Mouse (Mus musculus): Measurements from ENCODE around the gene Syne1. TPM values are rescaled to one million over a fixed set of nuclear protein-coding genes. Genes with fewer than 3 reads are reported as not detected.

Gene Syne1
- polyA plus RNA-seq, 1 experiment: 67.1 TPM

- H3K4me1 ChIP-seq (ENCODE audit: control insufficient read depth, insufficient read depth, low read length): no peaks in the 10 kb centered on the region
- H3K27ac ChIP-seq (ENCODE audit: control insufficient read depth, insufficient read depth, low read depth, low read length, poor library complexity): no peak overlapping the region
- H3K4me3 ChIP-seq (replicated peaks; ENCODE audit: control insufficient read depth, low read depth, low read length): no peak overlapping the region
- TF ChIP-seq POLR2A (IDR thresholded peaks at IDR 0.05; ENCODE audit: borderline replicate concordance, control insufficient read depth, low read depth, low read length) (no peak), CTCF (IDR thresholded peaks at IDR 0.05; ENCODE audit: control insufficient read depth, insufficient read depth, low read length) (no peak)
These were observed 214.9 kb downstream of the Syne1 start for GRCm38 (mm10) chr10:5336394-5336793.

- H3K27ac ChIP-seq (ENCODE audit: control insufficient read depth, insufficient read depth, low read depth, low read length, poor library complexity): no peak overlapping the region
- H3K4me1 ChIP-seq (ENCODE audit: control insufficient read depth, insufficient read depth, low read length): no peaks in the 10 kb centered on the region
- no peak for TF ChIP-seq POLR2A (IDR thresholded peaks at IDR 0.05; ENCODE audit: borderline replicate concordance, control insufficient read depth, low read depth, low read length)
- no peak for TF ChIP-seq CTCF (IDR thresholded peaks at IDR 0.05; ENCODE audit: control insufficient read depth, insufficient read depth, low read length)
- WGBS: 86% methylated on average over 5 of the region's 5 CpGs
- H3K4me3 ChIP-seq (replicated peaks; ENCODE audit: control insufficient read depth, low read depth, low read length): no peak overlapping the region
These were observed 218.5 kb downstream of the Syne1 start for GRCm38 (mm10) chr10:5332801-5333200.

DNA sequence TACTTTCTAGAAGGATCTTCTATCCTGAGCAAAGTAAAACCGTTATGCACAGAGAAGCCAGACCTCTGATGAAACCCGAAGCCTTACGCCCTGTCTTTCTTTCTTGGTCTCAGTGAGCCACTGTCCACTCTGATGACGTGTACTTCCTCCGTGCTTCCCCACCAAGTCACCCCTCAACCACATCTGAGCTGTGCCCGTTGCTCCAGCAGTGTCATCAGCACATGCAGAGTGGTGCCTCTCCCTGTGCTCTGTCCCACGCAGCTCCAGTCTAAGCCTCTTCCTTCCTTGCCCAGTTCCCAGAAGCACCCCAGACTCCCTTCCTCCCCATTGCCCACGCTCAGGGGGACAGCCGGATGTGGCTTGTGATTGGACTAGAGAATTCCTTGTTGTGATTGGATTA lies 224.6 kb downstream of the Syne1 start:
- WGBS: 66% methylated on average over 9 of the region's 9 CpGs

GRCm38 (mm10) chr10:5323741-5324395 lies 227.4 kb downstream of the Syne1 start:
- no peak overlapping the region for H3K27ac ChIP-seq (ENCODE audit: control insufficient read depth, insufficient read depth, low read depth, low read length, poor library complexity)
- no peak for TF ChIP-seq CTCF (IDR thresholded peaks at IDR 0.05; ENCODE audit: control insufficient read depth, insufficient read depth, low read length)
- no peak for TF ChIP-seq POLR2A (IDR thresholded peaks at IDR 0.05; ENCODE audit: borderline replicate concordance, control insufficient read depth, low read depth, low read length)
- H3K4me3 ChIP-seq (replicated peaks; ENCODE audit: control insufficient read depth, low read depth, low read length): no peak overlapping the region
- 82% methylated on average over 11 of the region's 11 CpGs for WGBS
- H3K4me1 ChIP-seq (ENCODE audit: control insufficient read depth, insufficient read depth, low read length): no peaks in the 10 kb centered on the region

More for the DNA sequence above, 224.6 kb downstream of the Syne1 start:
- Histone ChIP-seq H3K4me1 (ENCODE audit: control insufficient read depth, insufficient read depth, low read length) (no peaks in the 10 kb centered on the region), H3K27ac (ENCODE audit: control insufficient read depth, insufficient read depth, low read depth, low read length, poor library complexity) (no peak overlapping the region), H3K4me3 (replicated peaks; ENCODE audit: control insufficient read depth, low read depth, low read length) (no peak overlapping the region)
- TF ChIP-seq CTCF (IDR thresholded peaks at IDR 0.05; ENCODE audit: control insufficient read depth, insufficient read depth, low read length) (no peak), POLR2A (IDR thresholded peaks at IDR 0.05; ENCODE audit: borderline replicate concordance, control insufficient read depth, low read depth, low read length) (no peak)

DNA sequence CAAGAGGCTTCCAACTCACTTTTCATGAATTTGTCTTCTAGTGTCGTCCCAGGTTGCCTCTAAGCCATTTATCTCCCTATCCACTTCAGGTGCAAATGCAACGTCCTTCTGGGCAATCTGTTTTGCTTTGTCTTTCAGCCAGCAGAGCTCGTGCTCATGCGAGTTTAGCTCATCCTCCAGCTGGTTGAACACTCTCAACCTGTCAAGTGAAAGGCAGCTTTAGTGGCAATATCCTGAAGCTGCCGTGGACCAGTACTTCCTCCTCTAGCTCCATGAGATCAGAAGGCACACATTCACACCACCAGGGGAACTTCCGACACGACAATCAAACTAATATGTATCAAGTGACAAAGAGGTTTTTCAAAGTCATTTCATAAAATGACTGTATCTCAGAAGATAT lies 228.7 kb downstream of the Syne1 start:
- TF ChIP-seq CTCF (IDR thresholded peaks at IDR 0.05; ENCODE audit: control insufficient read depth, insufficient read depth, low read length): no peak
- no peak for TF ChIP-seq POLR2A (IDR thresholded peaks at IDR 0.05; ENCODE audit: borderline replicate concordance, control insufficient read depth, low read depth, low read length)
- Histone ChIP-seq H3K27ac (ENCODE audit: control insufficient read depth, insufficient read depth, low read depth, low read length, poor library complexity) (no peak overlapping the region), H3K4me1 (ENCODE audit: control insufficient read depth, insufficient read depth, low read length) (no peaks in the 10 kb centered on the region), H3K4me3 (replicated peaks; ENCODE audit: control insufficient read depth, low read depth, low read length) (no peak overlapping the region)
- WGBS: 12% methylated on average over 7 of the region's 7 CpGs

DNA sequence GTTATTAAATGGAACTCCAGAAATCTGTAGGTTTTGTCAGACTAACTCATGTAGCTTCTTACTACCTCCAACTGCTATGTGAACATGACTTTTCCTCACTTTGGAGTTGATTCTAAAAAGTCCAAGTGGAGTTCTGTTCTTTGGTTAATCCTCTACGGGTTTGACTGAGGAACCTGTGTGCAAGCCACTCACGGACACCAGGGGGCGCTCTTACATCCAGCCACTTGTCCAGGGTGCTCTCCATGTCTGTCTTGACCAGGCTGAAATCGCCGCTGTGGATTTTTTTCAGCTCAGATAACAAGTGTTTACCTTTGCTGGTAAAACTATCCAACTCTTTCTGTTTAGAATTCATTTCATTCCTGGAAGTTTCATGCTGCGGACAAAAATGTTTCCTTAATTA lies 233.7 kb downstream of the Syne1 start:
- WGBS: 28% methylated on average over 6 of the region's 6 CpGs
- Histone ChIP-seq H3K4me1 (ENCODE audit: control insufficient read depth, insufficient read depth, low read length) (no peaks in the 10 kb centered on the region), H3K27ac (ENCODE audit: control insufficient read depth, insufficient read depth, low read depth, low read length, poor library complexity) (no peak overlapping the region), H3K4me3 (replicated peaks; ENCODE audit: control insufficient read depth, low read depth, low read length) (no peak overlapping the region)
- TF ChIP-seq POLR2A (IDR thresholded peaks at IDR 0.05; ENCODE audit: borderline replicate concordance, control insufficient read depth, low read depth, low read length): no peak
- TF ChIP-seq CTCF (IDR thresholded peaks at IDR 0.05; ENCODE audit: control insufficient read depth, insufficient read depth, low read length): peak; percentile 86

- no peak for TF ChIP-seq POLR2A (IDR thresholded peaks at IDR 0.05; ENCODE audit: borderline replicate concordance, control insufficient read depth, low read depth, low read length)
- TF ChIP-seq CTCF (IDR thresholded peaks at IDR 0.05; ENCODE audit: control insufficient read depth, insufficient read depth, low read length): no peak
- Histone ChIP-seq H3K4me1 (ENCODE audit: control insufficient read depth, insufficient read depth, low read length) (no peaks in the 10 kb centered on the region), H3K27ac (ENCODE audit: control insufficient read depth, insufficient read depth, low read depth, low read length, poor library complexity) (no peak overlapping the region), H3K4me3 (replicated peaks; ENCODE audit: control insufficient read depth, low read depth, low read length) (no peak overlapping the region)
- 38% methylated on average over 4 of the region's 4 CpGs for WGBS
These were observed 238.8 kb downstream of the Syne1 start for GRCm38 (mm10) chr10:5312437-5312836.

- TF ChIP-seq POLR2A (IDR thresholded peaks at IDR 0.05; ENCODE audit: borderline replicate concordance, control insufficient read depth, low read depth, low read length): no peak
- no peak for TF ChIP-seq CTCF (IDR thresholded peaks at IDR 0.05; ENCODE audit: control insufficient read depth, insufficient read depth, low read length)
- Histone ChIP-seq H3K27ac (ENCODE audit: control insufficient read depth, insufficient read depth, low read depth, low read length, poor library complexity) (no peak overlapping the region), H3K4me3 (replicated peaks; ENCODE audit: control insufficient read depth, low read depth, low read length) (no peak overlapping the region), H3K4me1 (ENCODE audit: control insufficient read depth, insufficient read depth, low read length) (no peaks in the 10 kb centered on the region)
- 75% methylated on average over 4 of the region's 4 CpGs for WGBS
These were observed 241.1 kb downstream of the Syne1 start for GRCm38 (mm10) chr10:5309961-5310713.

All from bone marrow, adult 2 months (tissue).